Comparison of ENCODE assay signal across 8 mouse cellular contexts in the genomic region with DNA sequence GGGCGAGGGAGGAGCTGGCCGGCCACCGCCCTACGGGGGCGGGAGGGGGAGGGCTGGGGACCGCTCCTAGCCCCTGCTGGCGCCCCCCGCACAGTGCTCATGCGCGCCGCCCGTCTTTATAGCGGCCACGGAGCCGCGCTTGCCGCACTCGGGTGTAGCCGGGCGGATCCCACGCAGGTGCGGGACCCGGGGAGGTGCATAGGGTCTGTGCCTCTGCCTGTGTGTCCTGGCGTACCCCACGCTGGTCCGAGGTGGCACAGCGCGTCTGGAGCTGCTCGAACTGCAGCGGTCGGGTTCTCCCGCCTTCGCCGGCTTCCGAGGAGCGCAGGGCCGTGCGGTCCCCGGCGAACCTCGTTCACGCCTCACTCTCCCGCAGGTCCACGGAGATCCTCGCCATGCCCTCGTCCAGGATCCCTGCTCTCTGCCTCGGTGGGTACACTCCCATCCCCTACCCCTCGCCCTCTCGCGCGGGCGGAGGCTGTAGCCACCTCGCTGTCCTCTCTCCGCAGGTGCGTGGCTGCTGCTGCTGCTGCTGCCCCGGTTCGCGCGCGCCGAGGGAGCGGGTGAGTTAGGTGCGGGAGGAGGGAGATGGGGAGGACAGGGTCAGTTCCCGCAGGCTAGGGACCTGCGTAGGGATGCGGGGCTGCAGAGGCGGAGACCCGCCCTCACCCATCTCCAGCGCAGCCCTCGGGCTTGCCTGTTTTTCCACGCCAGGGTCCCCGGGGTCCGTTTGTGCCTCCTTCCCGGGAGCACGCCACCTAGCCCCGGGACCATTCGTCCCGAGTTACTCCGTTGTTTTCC. TPM values are rescaled to one million over a fixed set of nuclear protein-coding genes. Genes with fewer than 3 reads are reported as not detected.
DNase-seq lines count a peak whose midpoint lies in the region; ATAC-seq and TF ChIP-seq lines count a peak whose summit lies in the region.

A gene (plus strand): TSS at position 113 of the 801 bp plus-strand sequence.

- peak within 1 kb of the TSS; percentile 99 for H3K4me2 ChIP-seq in heart, embryonic 15.5 days
- H3K4me2 ChIP-seq in midbrain, embryonic 16.5 days (ENCODE audit: low read length): peak within 1 kb of the TSS; percentile 89

- ATAC-seq in common myeloid progenitor, adult 5-6 weeks (replicated peaks; ENCODE audit: low read depth, poor library complexity, severe bottlenecking): peak; percentile 23
- ATAC-seq in heart, embryonic 15.5 days (replicated peaks; ENCODE audit: insufficient number of reproducible peaks, insufficient read depth, low FRiP score, low read depth): peak; percentile 72
- ATAC-seq in midbrain, embryonic 16.5 days: peak; percentile 93

- no peak for TF ChIP-seq POLR2A in heart, adult 2 months (IDR thresholded peaks at IDR 0.05; ENCODE audit: insufficient read depth, low read depth, low read length)

- H3K9ac ChIP-seq in heart, adult 2 months (ENCODE audit: low read depth, low read length): peak within 1 kb of the TSS; percentile 11; the same call in 1 of the 2 replicates
- H3K9ac ChIP-seq in heart, embryonic 15.5 days: peak within 1 kb of the TSS; percentile 50
- peak within 1 kb of the TSS; percentile 65 for H3K9ac ChIP-seq in midbrain, embryonic 16.5 days (ENCODE audit: low read depth, low read length)

- under 1% methylated on average over 78 of the region's 79 CpGs for WGBS in heart, adult 2 months
- WGBS in heart, embryonic 15.5 days: under 1% methylated on average over 76 of the region's 79 CpGs
- 0% methylated on average over 65 of the region's 79 CpGs for WGBS in midbrain, embryonic 16.5 days

- H3K27me3 ChIP-seq in heart, adult 2 months (ENCODE audit: control insufficient read depth, insufficient read depth, low read length): peaks cover 23% of the 10 kb centered on the region
- peaks cover 53% of the 10 kb centered on the region for H3K27me3 ChIP-seq in E14TG2a.4 (ENCODE audit: insufficient read depth, low read length)
- peaks cover 55% of the 10 kb centered on the region for H3K27me3 ChIP-seq in heart, embryonic 15.5 days
- H3K27me3 ChIP-seq in midbrain, embryonic 16.5 days (ENCODE audit: control insufficient read depth, insufficient read depth, low read depth, low read length): peaks cover 19% of the 10 kb centered on the region

- no peak for TF ChIP-seq EP300 in heart, adult 2 months (IDR thresholded peaks at IDR 0.05; ENCODE audit: insufficient read depth, low read depth, low read length)

- H3K4me1 ChIP-seq in heart, adult 2 months (ENCODE audit: control insufficient read depth, insufficient read depth, low read length): no peaks in the 10 kb centered on the region; the same call in 1 of the 2 replicates
- peaks cover 26% of the 10 kb centered on the region for H3K4me1 ChIP-seq in E14TG2a.4 (replicated peaks; ENCODE audit: low read depth, low read length)
- H3K4me1 ChIP-seq in heart, embryonic 15.5 days (replicated peaks): peaks cover 17% of the 10 kb centered on the region
- peaks cover 11% of the 10 kb centered on the region for H3K4me1 ChIP-seq in midbrain, embryonic 16.5 days (ENCODE audit: control insufficient read depth, insufficient read depth, low read length)

- peak within 1 kb of the TSS; percentile 54 for H3K4me3 ChIP-seq in heart, adult 2 months
- H3K4me3 ChIP-seq in E14TG2a.4 (replicated peaks; ENCODE audit: low read length): peak within 1 kb of the TSS; percentile 85
- peak within 1 kb of the TSS; percentile 69 for H3K4me3 ChIP-seq in heart, embryonic 15.5 days
- H3K4me3 ChIP-seq in midbrain, embryonic 16.5 days (ENCODE audit: low read depth, low read length): peak within 1 kb of the TSS; percentile 74

- H3K27ac ChIP-seq in heart, adult 2 months: no peak within 1 kb of the TSS
- no peak within 1 kb of the TSS for H3K27ac ChIP-seq in heart, embryonic 15.5 days
- no peak within 1 kb of the TSS for H3K27ac ChIP-seq in midbrain, embryonic 16.5 days (ENCODE audit: low read length)

- 0 out of 2 replicates have a peak, but pooled peaks cover 4% of the 10 kb centered on the region for H3K9me3 ChIP-seq in E14TG2a.4 (ENCODE audit: low read length)
- no peaks in the 10 kb centered on the region for H3K9me3 ChIP-seq in heart, embryonic 15.5 days (replicated peaks)
- H3K9me3 ChIP-seq in midbrain, embryonic 16.5 days (replicated peaks; ENCODE audit: control insufficient read depth, low read length, poor library complexity, severe bottlenecking): no peaks in the 10 kb centered on the region

- no peak for TF ChIP-seq CTCF in heart, adult 2 months (IDR thresholded peaks at IDR 0.05)
- TF ChIP-seq CTCF in E14TG2a.4 (conservative IDR thresholded peaks at IDR 0.05; ENCODE audit: low read length): no peak

- DNase-seq in heart, adult 2 months: peak in 1 of 2 experiments; percentile 36
- DNase-seq in heart, adult 9 months (ENCODE audit: low spot score in 2 of 2): no peak
- peak in 1 of 2 experiments; percentile 27 for DNase-seq in left cerebral cortex, postnatal 14 days (ENCODE audit: low spot score in 2 of 2)
- peak; percentile 26 for DNase-seq in yolk sac, embryonic 10.5 days (ENCODE audit: low spot score)

- H3K36me3 ChIP-seq in heart, adult 2 months (ENCODE audit: control insufficient read depth, insufficient read depth, low read length): no peaks in the 10 kb centered on the region
- no peaks in the 10 kb centered on the region for H3K36me3 ChIP-seq in E14TG2a.4 (ENCODE audit: insufficient read depth, low read length)
- no peaks in the 10 kb centered on the region for H3K36me3 ChIP-seq in heart, embryonic 15.5 days
- no peaks in the 10 kb centered on the region for H3K36me3 ChIP-seq in midbrain, embryonic 16.5 days (ENCODE audit: control insufficient read depth, insufficient read depth, low read length)

- intact Hi-C loops in heart, adult 2 months (cut with DNase I): no loop called here
- intact Hi-C loops in left cerebral cortex, postnatal 14 days (cut with DNase I): no loop called here

- H3K79me2 ChIP-seq in heart, adult 2 months (replicated peaks; ENCODE audit: control insufficient read depth, insufficient read depth, low read length): no peaks in the 10 kb centered on the region

RNA-seq across cellular contexts. Expression of the gene that starts here (rescaled TPM):
- total RNA-seq in heart, adult 2 months (2021): under 1 TPM; 0.25 to 0.37 TPM
- 0.16 and 0.44 TPM in 2 replicates for polyA plus RNA-seq in heart, adult 2 months (2012; rRNA removed)
- total RNA-seq in common myeloid progenitor, adult 5-6 weeks (2017): not detected in 2 replicates
- 1.4 and 1.6 TPM in 2 replicates for polyA plus RNA-seq in heart, embryonic 15.5 days (2015; fragmentation: Nextera tagmentation; extraction: Ambion mirVana)
- 10 to 100 TPM; 31.4 to 42.6 TPM for total RNA-seq in left cerebral cortex, postnatal 14 days (2021)
- polyA plus RNA-seq in midbrain, embryonic 16.5 days (2015; fragmentation: Nextera tagmentation; extraction: Ambion mirVana): 17.7 and 22.2 TPM in 2 replicates

Comparison
In these comparisons a context has a peak if more than half of its experiments do, and no peak if none do; other contexts are left out.
1. RNA of the gene that starts here (total RNA-seq): 31.4 to 42.6 TPM in left cerebral cortex, postnatal 14 days; 0.25 to 0.37 TPM in heart, adult 2 months and not detected in common myeloid progenitor, adult 5-6 weeks; every median in the first group is over 10 times any median in the second.
2. Peak in ATAC-seq in common myeloid progenitor, adult 5-6 weeks; RNA of the gene not detected or under 1 TPM.
3. H3K9ac ChIP-seq: peak in every context shown above with its lines; median percentile 65 in midbrain, embryonic 16.5 days; 50 in heart, embryonic 15.5 days; 11 in heart, adult 2 months.
4. ATAC-seq: peak in every context shown above with its lines; median percentile 93 in midbrain, embryonic 16.5 days; 72 in heart, embryonic 15.5 days; 23 in common myeloid progenitor, adult 5-6 weeks.
5. Peak in every context shown above with its lines, with median percentiles within 50 percentile points of each other: H3K4me3 ChIP-seq.